Mouse (Mus musculus) spleen, adult 2 months (tissue): Measurements from ENCODE around the gene Plin5. TPM values are rescaled to one million over a fixed set of nuclear protein-coding genes. Genes with fewer than 3 reads are reported as not detected.

ENCODE experiments used
- DNase-seq, 2 experiments: peaks; one replicate each; pipeline versions ENCODE4 v3.0.0 to v3.0.0-alpha.2; 2012 to 2021; ENCODE audit warnings: low spot score in 2 of 2, low read depth in 1 of 2
- H3K27ac ChIP-seq: fragments of 200-500 bp; 2 replicates; pipeline ENCODE4 v1.5.1; 2012; ENCODE audit warnings: low read length, inconsistent platforms; ENCODE audit not compliant: insufficient read depth
- H3K27me3 ChIP-seq: fragments of 200-500 bp; 2 replicates; pipeline ENCODE4 v1.6.1; 2012; ENCODE audit warnings: mild to moderate bottlenecking, moderate library complexity, low read length, inconsistent platforms; ENCODE audit not compliant: control insufficient read depth, insufficient read depth
- H3K36me3 ChIP-seq: fragments of 200-500 bp; 2 replicates; pipeline ENCODE4 v1.6.1; 2012; ENCODE audit warnings: mild to moderate bottlenecking, low read length, inconsistent platforms; ENCODE audit not compliant: control insufficient read depth, insufficient read depth
- H3K4me1 ChIP-seq: fragments of 200-500 bp; 2 replicates; pipeline ENCODE4 v1.6.1; 2011; ENCODE audit warnings: inconsistent platforms; ENCODE audit not compliant: control insufficient read depth, insufficient read depth, insufficient read length
- H3K4me3 ChIP-seq: fragments of 200-500 bp; 2 replicates; pipeline ENCODE4 v1.5.1; 2011; ENCODE audit warnings: mild to moderate bottlenecking, inconsistent platforms; ENCODE audit not compliant: insufficient read depth, insufficient read length; ENCODE audit errors: extremely low read depth
- CTCF ChIP-seq: fragments of 200-500 bp; IDR thresholded peaks from 2 replicates; pipeline ENCODE4 v1.5.1; 2011; ENCODE audit warnings: mild to moderate bottlenecking, inconsistent platforms; ENCODE audit not compliant: insufficient read depth, insufficient read length, insufficient replicate concordance; ENCODE audit errors: extremely low read depth
- POLR2A ChIP-seq: fragments of 200-500 bp; IDR thresholded peaks from 2 replicates; pipeline ENCODE4 v1.6.1; 2011; ENCODE audit warnings: low read depth, low read length, inconsistent platforms
- WGBS: fragments of 180-500 bp; shearing (Covaris S2); methylation state at CpG from one replicate; pipeline ENCODE4 v1.1.7; 2018; 5-methylcytosine and 5-hydroxymethylcytosine counted together
- polyA plus RNA-seq: library from polyadenylated mRNA; depleted of rRNA; stranded (reverse); fragments of >200 nt; gene quantifications from 2 replicates; pipeline ENCODE4 v1.2.3, GENCODE M21; 2012

Gene Plin5
- polyA plus RNA-seq, 1 experiment: 0.30 TPM

- H3K4me3 ChIP-seq: peak overlapping the region; percentile 25
- WGBS: 7% methylated on average over 47 of the region's 47 CpGs
- H3K4me1 ChIP-seq: peaks cover 3% of the 10 kb centered on the region
- no peak for DNase-seq
- H3K36me3 ChIP-seq: no peaks in the 10 kb centered on the region
- H3K27ac ChIP-seq: no peak overlapping the region
- H3K27me3 ChIP-seq: peaks cover 17% of the 10 kb centered on the region
- TF ChIP-seq POLR2A (no peak), CTCF (no peak)
These were observed 24.6 kb upstream of the Plin5 start for GRCm38 (mm10) chr17:56141702-56142605.

DNA sequence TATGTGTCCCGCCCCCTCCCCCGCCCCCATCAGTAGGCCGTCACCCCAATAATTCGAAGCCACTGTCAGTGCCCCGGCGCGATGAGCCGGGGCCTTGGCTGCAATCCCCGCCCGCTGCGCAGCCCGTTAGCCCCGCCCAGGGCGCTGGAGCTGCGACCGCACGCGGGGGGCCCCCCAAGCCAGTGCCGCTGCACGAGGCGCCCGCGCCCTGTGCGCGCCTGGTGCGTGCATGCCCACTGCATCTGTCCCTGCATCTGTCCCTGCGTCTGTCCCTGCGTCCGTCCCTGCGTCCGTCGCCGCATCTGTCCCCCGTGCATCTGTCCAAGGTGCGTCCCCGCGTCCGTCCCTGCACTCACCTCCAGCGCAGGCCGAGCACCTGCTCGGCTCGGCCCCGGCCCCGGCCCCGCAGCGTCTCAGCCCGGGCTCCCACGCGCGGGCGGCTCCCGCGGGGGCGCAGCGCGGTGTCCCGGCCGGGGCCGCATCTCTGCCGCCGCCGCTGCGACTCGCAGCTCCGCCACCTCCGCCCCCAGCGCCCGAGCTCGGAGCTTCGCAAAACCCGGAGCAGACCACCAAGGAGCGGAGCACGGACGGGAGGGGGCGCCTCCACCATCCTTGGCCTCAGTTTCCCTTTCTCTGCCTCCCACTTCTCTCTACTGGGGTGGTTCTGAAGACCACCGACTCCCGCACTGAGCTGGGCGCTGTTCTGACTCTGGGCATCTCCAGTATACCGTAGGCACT is 22.6 kb upstream of the Plin5 start, which contains the start of gene Sema6b:
Sema6b (minus strand) TSS at position 486 of the 738 bp plus-strand sequence.
- H3K27ac ChIP-seq: no peak within 1 kb of the TSS
- peak within 1 kb of the TSS; percentile 48; the same call in 1 of the 2 replicates for H3K4me3 ChIP-seq
- peaks cover 3% of the 10 kb centered on the region for H3K4me1 ChIP-seq
- no peaks in the 10 kb centered on the region for H3K36me3 ChIP-seq
- WGBS: 3% methylated on average over 77 of the region's 79 CpGs
- TF ChIP-seq POLR2A: no peak
- peaks cover 17% of the 10 kb centered on the region for H3K27me3 ChIP-seq
- peak in 1 of 2 experiments; percentile 40 for DNase-seq

- Histone ChIP-seq H3K36me3 (no peaks in the 10 kb centered on the region), H3K27me3 (peaks cover 17% of the 10 kb centered on the region), H3K27ac (no peak overlapping the region), H3K4me1 (peaks cover 3% of the 10 kb centered on the region), H3K4me3 (peak overlapping the region; percentile 48; the same call in 1 of the 2 replicates)
- WGBS: 30% methylated on average over 18 of the region's 21 CpGs
- no peak for DNase-seq
- TF ChIP-seq CTCF: no peak
- no peak for TF ChIP-seq POLR2A
These were observed 22.0 kb upstream of the Plin5 start for GRCm38 (mm10) chr17:56139355-56139754.

DNA sequence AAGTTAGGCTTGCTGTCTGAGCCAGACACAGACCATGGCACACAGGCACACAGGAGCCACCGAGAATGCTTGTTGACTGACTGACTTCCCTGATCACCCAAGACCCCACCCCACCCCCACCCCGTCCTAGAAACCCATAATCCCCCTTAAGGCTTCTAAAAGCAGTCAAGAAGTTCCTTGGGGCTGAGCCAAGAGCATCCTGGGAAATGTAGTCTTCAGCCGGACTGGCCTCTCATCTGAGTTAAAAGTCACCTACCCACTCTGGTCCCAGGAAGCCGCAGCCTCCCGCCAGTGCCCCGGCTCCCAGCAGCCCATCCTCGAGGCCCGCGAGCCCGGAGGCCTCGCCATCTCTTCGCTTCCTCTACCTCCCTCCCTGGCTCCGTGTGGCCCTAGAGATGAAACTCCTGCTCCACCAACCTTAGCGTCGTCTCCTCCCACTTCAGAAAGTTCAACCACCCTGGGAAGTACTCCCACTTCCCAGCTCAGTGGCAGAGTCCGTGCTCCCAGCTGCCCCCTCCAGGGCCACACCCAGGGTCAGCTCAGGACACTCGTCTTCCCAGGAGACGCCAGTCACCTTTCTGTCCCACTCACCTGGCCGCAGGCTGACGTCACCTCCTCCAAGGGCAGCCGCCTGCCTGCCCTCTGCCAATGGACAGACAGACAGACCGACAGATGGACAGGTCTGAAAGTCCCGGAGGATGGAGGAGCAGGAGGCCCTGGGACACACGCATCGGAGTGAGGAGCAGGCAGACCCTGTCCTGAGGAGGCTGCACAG is 20.6 kb upstream of the Plin5 start:
- peaks cover 8% of the 10 kb centered on the region for H3K4me1 ChIP-seq
- no peak for DNase-seq
- H3K27ac ChIP-seq: no peak overlapping the region
- H3K4me3 ChIP-seq: no peak overlapping the region
- H3K27me3 ChIP-seq: peaks cover 17% of the 10 kb centered on the region
- 73% methylated on average over 25 of the region's 25 CpGs for WGBS
- TF ChIP-seq CTCF (no peak), POLR2A (no peak)
- H3K36me3 ChIP-seq: no peaks in the 10 kb centered on the region

DNA sequence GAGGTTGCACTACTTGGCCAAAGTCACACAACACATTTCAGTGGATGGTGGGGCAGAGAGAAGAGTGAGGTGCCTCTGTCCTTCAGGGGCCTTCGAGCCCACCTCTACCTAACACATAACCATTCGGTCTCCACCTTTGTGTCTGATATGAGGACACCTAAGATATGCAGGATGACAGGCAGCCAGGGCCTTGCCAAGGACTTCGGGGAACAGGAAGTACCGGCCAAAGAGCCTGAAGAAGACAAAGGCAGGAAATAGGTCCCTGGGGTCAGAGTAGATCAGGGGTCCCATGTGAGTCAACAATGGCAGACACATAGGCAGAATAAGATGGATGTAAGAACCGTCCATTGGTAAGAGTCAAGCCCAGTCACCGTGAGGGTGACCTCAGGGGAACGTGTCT is 19.2 kb upstream of the Plin5 start:
- Histone ChIP-seq H3K27ac (no peak overlapping the region), H3K36me3 (no peaks in the 10 kb centered on the region), H3K4me3 (no peak overlapping the region), H3K27me3 (peaks cover 17% of the 10 kb centered on the region), H3K4me1 (peaks cover 8% of the 10 kb centered on the region)
- 80% methylated on average over 7 of the region's 7 CpGs for WGBS
- TF ChIP-seq CTCF (no peak), POLR2A (no peak)
- no peak for DNase-seq

GRCm38 (mm10) chr17:56134463-56134971 is 17.1 kb upstream of the Plin5 start:
- Histone ChIP-seq H3K27ac (peak overlapping the region; percentile 36), H3K4me1 (peaks cover 5% of the 10 kb centered on the region), H3K4me3 (peak overlapping the region; percentile 56), H3K27me3 (0 out of 2 replicates have a peak, but pooled peaks cover 4% of the 10 kb centered on the region), H3K36me3 (no peaks in the 10 kb centered on the region)
- 3% methylated on average over 27 of the region's 27 CpGs for WGBS
- TF ChIP-seq POLR2A (no peak), CTCF (peak; percentile 99)
- peak; percentile 36 to 71 for DNase-seq
